Mouse (Mus musculus): Measurements from ENCODE around the gene Cuedc2.

Cuedc2 gene

DNA sequence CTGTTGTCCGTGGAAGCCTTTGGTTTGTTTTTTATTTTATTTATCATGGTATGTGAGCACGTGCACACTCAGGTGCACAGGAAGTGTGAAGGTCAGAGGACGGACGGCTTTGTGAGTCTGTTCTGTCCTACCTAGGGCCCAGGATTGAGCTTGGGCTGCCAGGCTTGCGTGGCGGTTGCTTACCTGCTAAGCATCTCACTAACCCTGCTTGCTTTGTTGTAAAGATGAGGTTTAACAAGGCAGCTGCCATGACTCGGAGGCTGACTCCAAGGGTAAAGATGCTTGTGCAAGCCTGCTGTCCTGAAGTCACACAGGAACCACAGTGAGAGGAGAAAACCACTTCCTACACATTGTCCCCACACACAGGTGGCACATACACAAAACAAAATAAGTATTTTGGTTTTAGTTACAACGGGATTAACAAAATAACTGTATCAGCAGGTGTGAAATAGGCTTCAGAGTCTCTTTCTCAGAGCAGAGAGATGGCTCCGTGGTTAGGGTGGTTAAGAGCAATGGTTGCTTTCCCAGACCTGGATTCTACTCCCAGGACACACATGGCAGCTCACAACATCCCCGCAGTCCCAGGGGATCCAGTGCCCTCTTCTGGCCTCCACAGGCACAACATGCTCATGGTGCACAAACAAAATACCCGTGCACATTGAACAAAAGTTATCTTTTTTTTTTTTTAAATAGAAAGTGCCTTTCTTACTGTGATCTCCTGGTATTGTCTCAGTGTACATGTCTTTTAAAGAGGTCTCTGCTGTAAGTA, 56.2 kb downstream of the Cuedc2 start:
- ATAC-seq (ENCODE audit: insufficient number of reproducible peaks, low FRiP score, low TSS enrichment), result no peak

Data from cerebellum, adult (tissue).